ENCODE assay signal across 8 mouse cellular contexts in genomic region chr19:43495846-43496245, GRCm38 (mm10). TPM values are rescaled to one million over a fixed set of nuclear protein-coding genes. Genes with fewer than 3 reads are reported as not detected.
DNase-seq lines count a peak whose midpoint lies in the region; ATAC-seq and TF ChIP-seq lines count a peak whose summit lies in the region.

No protein-coding gene starts in this region.

- H3K27me3 ChIP-seq in MEL (ENCODE audit: control insufficient read depth in 1 of 2, insufficient read depth in 2 of 2, low read length in 2 of 2): no peaks in the 10 kb centered on the region
- H3K27me3 ChIP-seq in heart, embryonic 12.5 days (replicated peaks): 0 out of 2 replicates have a peak, but pooled peaks cover 4% of the 10 kb centered on the region
- 0 out of 2 replicates have a peak, but pooled peaks cover 5% of the 10 kb centered on the region for H3K27me3 ChIP-seq in liver, postnatal 0 days (ENCODE audit: insufficient read depth, low read length)

- no peak for TF ChIP-seq EP300 in MEL (IDR thresholded peaks at IDR 0.05; ENCODE audit: low read depth in 1 of 2, low read length in 2 of 2)
- TF ChIP-seq EP300 in liver, postnatal 0 days (IDR thresholded peaks at IDR 0.05; ENCODE audit: low read depth): no peak

- TF ChIP-seq CTCF in MEL (IDR thresholded peaks at IDR 0.05 in 2 of 3, conservative IDR thresholded peaks at IDR 0.05 in 1 of 3; ENCODE audit: control insufficient read depth in 1 of 3, insufficient read depth in 1 of 3, low read depth in 2 of 3, low read length in 3 of 3, poor library complexity in 1 of 3, severe bottlenecking in 1 of 3): peak; percentile 35 to 99 (median 95); a peak in 5 of 6 replicates
- peak; percentile 93 for TF ChIP-seq CTCF in liver, postnatal 0 days (IDR thresholded peaks at IDR 0.05; ENCODE audit: low read depth)

- no peaks in the 10 kb centered on the region for H3K9me3 ChIP-seq in MEL (replicated peaks; ENCODE audit: insufficient read depth, low read length)
- H3K9me3 ChIP-seq in heart, embryonic 12.5 days (replicated peaks): no peaks in the 10 kb centered on the region; the same call in 1 of the 2 replicates
- H3K9me3 ChIP-seq in liver, postnatal 0 days (ENCODE audit: low read length): no peaks in the 10 kb centered on the region

- 16% methylated on average over 5 of the region's 5 CpGs for WGBS in heart, embryonic 12.5 days
- WGBS in liver, postnatal 0 days (ENCODE audit: insufficient replicate concordance): 21% methylated on average over 5 of the region's 5 CpGs

- TF ChIP-seq RAD21 in MEL (IDR thresholded peaks at IDR 0.05; ENCODE audit: low read depth, low read length): peak; percentile 90

- H3K4me3 ChIP-seq in MEL (ENCODE audit: control insufficient read depth in 1 of 2, insufficient read depth in 1 of 2, low read depth in 2 of 2, low read length in 2 of 2): peak overlapping the region; percentile 57 to 59
- H3K4me3 ChIP-seq in heart, embryonic 12.5 days: no peak overlapping the region
- H3K4me3 ChIP-seq in liver, postnatal 0 days (ENCODE audit: low read depth, low read length): no peak overlapping the region

- H3K36me3 ChIP-seq in MEL (ENCODE audit: control insufficient read depth in 1 of 2, insufficient read depth in 2 of 2, low read length in 2 of 2): peaks cover 0 to 8% of the 10 kb centered on the region in 2 experiments; a peak in 2 of 4 replicates
- peaks cover 24% of the 10 kb centered on the region for H3K36me3 ChIP-seq in heart, embryonic 12.5 days
- H3K36me3 ChIP-seq in liver, postnatal 0 days (replicated peaks; ENCODE audit: insufficient read depth, low read length): peaks cover 20% of the 10 kb centered on the region

- 0 out of 2 replicates have a peak overlapping the region, but pooled peaks have one; percentile 77 for H3K4me2 ChIP-seq in heart, embryonic 12.5 days
- H3K4me2 ChIP-seq in liver, postnatal 0 days (ENCODE audit: low read depth, low read length): peak overlapping the region; percentile 54

- ATAC-seq in heart, embryonic 12.5 days (ENCODE audit: insufficient number of reproducible peaks, low FRiP score): no peak
- 0 out of 2 replicates have a peak, but pooled peaks have one; percentile 2 for ATAC-seq in liver, postnatal 0 days

- peak; percentile 52 for DNase-seq in CD4-positive helper T cell, adult 2 months (ENCODE audit: low read depth, low spot score)
- DNase-seq in MEL (ENCODE audit: low read depth, low spot score): peak; percentile 87
- DNase-seq in embryo, embryonic 10.5 days (ENCODE audit: low spot score): peak; percentile 91
- DNase-seq in kidney, postnatal 4 days: peak; percentile 59 to 66
- DNase-seq in liver, postnatal 0 days: peak; percentile 56
- DNase-seq in retina, adult 2 months (ENCODE audit: low read depth, low spot score): peak; percentile 47
- DNase-seq in urinary bladder, adult 2 months (ENCODE audit: low spot score): no peak

- H3K9ac ChIP-seq in MEL (ENCODE audit: control insufficient read depth, low read depth, low read length, poor library complexity, severe bottlenecking): peak overlapping the region; percentile 56
- H3K9ac ChIP-seq in heart, embryonic 12.5 days: no peak overlapping the region
- H3K9ac ChIP-seq in liver, postnatal 0 days (replicated peaks): no peak overlapping the region

- no peaks in the 10 kb centered on the region for H3K79me2 ChIP-seq in MEL (ENCODE audit: control insufficient read depth, insufficient read depth, low read length, poor library complexity)

- H3K4me1 ChIP-seq in MEL (ENCODE audit: control insufficient read depth in 1 of 2, insufficient read depth in 2 of 2, low read length in 2 of 2): peaks cover 0 to 6% of the 10 kb centered on the region in 2 experiments; a peak in 1 of 4 replicates
- peaks cover 4% of the 10 kb centered on the region for H3K4me1 ChIP-seq in heart, embryonic 12.5 days (replicated peaks)
- H3K4me1 ChIP-seq in liver, postnatal 0 days (ENCODE audit: insufficient read depth): peaks cover 7% of the 10 kb centered on the region

- H3K27ac ChIP-seq in MEL (ENCODE audit: control insufficient read depth, low read depth, low read length): no peak overlapping the region
- H3K27ac ChIP-seq in heart, embryonic 12.5 days (ENCODE audit: poor library complexity, severe bottlenecking): no peak overlapping the region
- H3K27ac ChIP-seq in liver, postnatal 0 days (ENCODE audit: low read depth): 0 out of 2 replicates have a peak overlapping the region, but pooled peaks have one; percentile 8

- TF ChIP-seq POLR2A in MEL (IDR thresholded peaks at IDR 0.05; ENCODE audit: control insufficient read depth in 1 of 2, insufficient read depth in 1 of 2, low read depth in 1 of 2, low read length in 2 of 2, poor library complexity in 1 of 2): no peak

TF ChIP-seq in MEL, 35 proteins besides CTCF, POLR2A, EP300 and RAD21:
- TF ChIP-seq UBTF (IDR thresholded peaks at IDR 0.05; ENCODE audit: borderline replicate concordance, insufficient read depth, low read depth, low read length) (no peak), TCF12 (IDR thresholded peaks at IDR 0.05; ENCODE audit: low read depth, low read length) (no peak), MXI1 (IDR thresholded peaks at IDR 0.05; ENCODE audit: low read depth, low read length) (peak; percentile 36; the same call in 1 of the 2 replicates), SIN3A (IDR thresholded peaks at IDR 0.05; ENCODE audit: low read length) (0 out of 2 replicates have a peak, but pooled peaks have one; percentile 52), MYC (IDR thresholded peaks at IDR 0.05; ENCODE audit: low read depth, low read length) (no peak), SMC3 (IDR thresholded peaks at IDR 0.05; ENCODE audit: low read depth, low read length) (peak; percentile 67), ETS1 (IDR thresholded peaks at IDR 0.05; ENCODE audit: low read depth, low read length) (no peak), GATA1 (IDR thresholded peaks at IDR 0.05; ENCODE audit: low read depth, low read length) (peak; percentile 35; the same call in 1 of the 2 replicates), ZC3H11A (IDR thresholded peaks at IDR 0.05; ENCODE audit: low read depth, low read length) (peak; percentile 69)

RNA-seq across cellular contexts. Expression of gene Got1, which starts 28.6 kb away (rescaled TPM):
- total RNA-seq in MEL (2012; rRNA removed): 60.4 and 69.7 TPM in 2 replicates
- polyA plus RNA-seq in MEL (2012; ENCODE audit: insufficient read depth in 1 of 2, insufficient read length in 2 of 2, low read depth in 1 of 2, low replicate concordance in 2 of 2, missing spikeins in 1 of 2): 100 to 1,000 TPM; 106 to 213 TPM
- 180 and 181 TPM in 2 replicates for polyA plus RNA-seq in heart, embryonic 12.5 days (2016; fragmentation: Nextera tagmentation; extraction: Ambion mirVana)
- 127 and 137 TPM in 2 replicates for polyA plus RNA-seq in liver, postnatal 0 days (2015; fragmentation: Nextera tagmentation; extraction: Ambion mirVana)
- 50.6 and 52.3 TPM in 2 replicates for polyA plus RNA-seq in urinary bladder, adult 2 months (2012; rRNA removed)

RNA-seq across cellular contexts. Expression of gene Cnnm1, which starts 55.6 kb away (rescaled TPM):
- total RNA-seq in MEL (2012; rRNA removed): not detected in 2 replicates
- polyA plus RNA-seq in MEL (2012; ENCODE audit: insufficient read depth in 1 of 2, insufficient read length in 2 of 2, low read depth in 1 of 2, low replicate concordance in 2 of 2, missing spikeins in 1 of 2): under 1 TPM in 1 of 2 experiments, not detected in 1; 0.04 TPM
- 0.06 and 0.12 TPM in 2 replicates for polyA plus RNA-seq in heart, embryonic 12.5 days (2016; fragmentation: Nextera tagmentation; extraction: Ambion mirVana)
- polyA plus RNA-seq in liver, postnatal 0 days (2015; fragmentation: Nextera tagmentation; extraction: Ambion mirVana): 0.21 and 0.22 TPM in 2 replicates
- 2.6 and 2.8 TPM in 2 replicates for polyA plus RNA-seq in urinary bladder, adult 2 months (2012; rRNA removed)

Comparison
In these comparisons a context has a peak if more than half of its experiments do, and no peak if none do; other contexts are left out.
1. H3K4me3 ChIP-seq: peak in MEL (2 of 2); none in heart, embryonic 12.5 days (single experiment) and liver, postnatal 0 days (single experiment).